8 mouse cellular contexts compared by ENCODE assay signal in genomic region chr2:18693491-18693870, GRCm38 (mm10). TPM values are rescaled to one million over a fixed set of nuclear protein-coding genes. Genes with fewer than 3 reads are reported as not detected.
DNase-seq lines count a peak whose midpoint lies in the region; ATAC-seq lines count a peak whose summit lies in the region.

No protein-coding gene starts in this region.

- 0% methylated on average over 5 of the region's 5 CpGs for WGBS in kidney, embryonic 14.5 days
- under 1% methylated on average over 5 of the region's 5 CpGs for WGBS in embryonic facial prominence, embryonic 11.5 days
- under 1% methylated on average over 5 of the region's 5 CpGs for WGBS in hindbrain, embryonic 15.5 days
- 2% methylated on average over 5 of the region's 5 CpGs for WGBS in midbrain, embryonic 13.5 days

- H3K27ac ChIP-seq in kidney, embryonic 14.5 days (ENCODE audit: low read depth, low read length): no peak overlapping the region
- no peak overlapping the region for H3K27ac ChIP-seq in embryonic facial prominence, embryonic 11.5 days (replicated peaks; ENCODE audit: low read depth, low read length)
- H3K27ac ChIP-seq in hindbrain, embryonic 15.5 days (replicated peaks): no peak overlapping the region
- H3K27ac ChIP-seq in midbrain, embryonic 13.5 days: no peak overlapping the region

- no peak for DNase-seq in kidney, adult 11 months
- no peak for DNase-seq in embryonic facial prominence, embryonic 11.5 days (ENCODE audit: low spot score)
- DNase-seq in retina, embryonic 14.5 days (ENCODE audit: low spot score): no peak
- DNase-seq in cerebellum, adult 9-10 months: no peak

- no peaks in the 10 kb centered on the region for H3K36me3 ChIP-seq in kidney, embryonic 14.5 days (ENCODE audit: control insufficient read depth, insufficient read depth, low read length)
- no peaks in the 10 kb centered on the region for H3K36me3 ChIP-seq in embryonic facial prominence, embryonic 11.5 days (replicated peaks; ENCODE audit: control insufficient read depth, insufficient read depth, low read depth, low read length)
- H3K36me3 ChIP-seq in hindbrain, embryonic 15.5 days: no peaks in the 10 kb centered on the region
- H3K36me3 ChIP-seq in midbrain, embryonic 13.5 days: no peaks in the 10 kb centered on the region

- ATAC-seq in kidney, embryonic 14.5 days (ENCODE audit: low FRiP score, low TSS enrichment): no peak
- no peak for ATAC-seq in embryonic facial prominence, embryonic 11.5 days (replicated peaks; ENCODE audit: insufficient number of reproducible peaks, low FRiP score, low TSS enrichment, low read depth)
- no peak for ATAC-seq in hindbrain, embryonic 15.5 days (ENCODE audit: low FRiP score, low read depth)
- no peak for ATAC-seq in midbrain, embryonic 13.5 days
- ATAC-seq in inflammation-experienced regulatory T-cells, adult 6 months: no peak

- H3K9me3 ChIP-seq in kidney, embryonic 14.5 days (ENCODE audit: control insufficient read depth, low read length): no peaks in the 10 kb centered on the region
- no peaks in the 10 kb centered on the region for H3K9me3 ChIP-seq in embryonic facial prominence, embryonic 11.5 days (replicated peaks; ENCODE audit: control insufficient read depth, low read length)
- H3K9me3 ChIP-seq in hindbrain, embryonic 15.5 days: no peaks in the 10 kb centered on the region
- no peaks in the 10 kb centered on the region for H3K9me3 ChIP-seq in midbrain, embryonic 13.5 days

- H3K4me1 ChIP-seq in kidney, embryonic 14.5 days (ENCODE audit: control insufficient read depth, insufficient read depth, low read length): peaks cover 10% of the 10 kb centered on the region
- peaks cover 2% of the 10 kb centered on the region; the same call in 1 of the 2 replicates for H3K4me1 ChIP-seq in embryonic facial prominence, embryonic 11.5 days (ENCODE audit: control insufficient read depth, insufficient read depth, low read length)
- peaks cover 31% of the 10 kb centered on the region for H3K4me1 ChIP-seq in hindbrain, embryonic 15.5 days (replicated peaks)
- H3K4me1 ChIP-seq in midbrain, embryonic 13.5 days (replicated peaks): peaks cover 38% of the 10 kb centered on the region

- peak overlapping the region; percentile 70 for H3K4me3 ChIP-seq in kidney, embryonic 14.5 days (ENCODE audit: low read length)
- H3K4me3 ChIP-seq in embryonic facial prominence, embryonic 11.5 days (ENCODE audit: low read depth, low read length): peak overlapping the region; percentile 61
- peak overlapping the region; percentile 39 for H3K4me3 ChIP-seq in hindbrain, embryonic 15.5 days
- H3K4me3 ChIP-seq in midbrain, embryonic 13.5 days (replicated peaks): peak overlapping the region; percentile 57

- no peak overlapping the region for H3K9ac ChIP-seq in kidney, embryonic 14.5 days (ENCODE audit: low read depth, low read length)
- no peak overlapping the region for H3K9ac ChIP-seq in embryonic facial prominence, embryonic 11.5 days (replicated peaks; ENCODE audit: low read length)
- no peak overlapping the region for H3K9ac ChIP-seq in hindbrain, embryonic 15.5 days
- H3K9ac ChIP-seq in midbrain, embryonic 13.5 days (replicated peaks): no peak overlapping the region

- peak overlapping the region; percentile 99 for H3K4me2 ChIP-seq in kidney, embryonic 14.5 days (replicated peaks; ENCODE audit: low read depth, low read length)
- peak overlapping the region; percentile 98 for H3K4me2 ChIP-seq in embryonic facial prominence, embryonic 11.5 days (ENCODE audit: low read depth, low read length)
- H3K4me2 ChIP-seq in hindbrain, embryonic 15.5 days: peak overlapping the region; percentile 76
- H3K4me2 ChIP-seq in midbrain, embryonic 13.5 days (replicated peaks): peak overlapping the region; percentile 83

- H3K27me3 ChIP-seq in kidney, embryonic 14.5 days (ENCODE audit: control insufficient read depth, insufficient read depth, low read length): peaks cover 81% of the 10 kb centered on the region
- peaks cover 35% of the 10 kb centered on the region for H3K27me3 ChIP-seq in embryonic facial prominence, embryonic 11.5 days (ENCODE audit: control insufficient read depth, insufficient read depth, low read length)
- peaks cover 50% of the 10 kb centered on the region for H3K27me3 ChIP-seq in hindbrain, embryonic 15.5 days
- peaks cover 79% of the 10 kb centered on the region for H3K27me3 ChIP-seq in midbrain, embryonic 13.5 days

RNA-seq across cellular contexts. Expression of gene Spag6, which starts 0.4 kb away (rescaled TPM):
- 0.07 and 0.09 TPM in 2 replicates for polyA plus RNA-seq in kidney, embryonic 14.5 days (2014; fragmentation: Nextera tagmentation; extraction: Ambion mirVana)
- 0.11 and 0.38 TPM in 2 replicates for polyA plus RNA-seq in embryonic facial prominence, embryonic 11.5 days (2014; fragmentation: Nextera tagmentation; extraction: Ambion mirVana)
- 0.06 and 0.21 TPM in 2 replicates for polyA plus RNA-seq in hindbrain, embryonic 15.5 days (2015; fragmentation: Nextera tagmentation; extraction: Ambion mirVana)
- 0.24 and 0.28 TPM in 2 replicates for polyA plus RNA-seq in midbrain, embryonic 13.5 days (2015; fragmentation: Nextera tagmentation; extraction: Ambion mirVana)
- polyA plus RNA-seq in inflammation-experienced regulatory T-cells, adult 6 months (2017; shearing (Covaris generic)): not detected

RNA-seq across cellular contexts. Expression of gene Bmi1, which starts 16.7 kb away (rescaled TPM):
- polyA plus RNA-seq in kidney, embryonic 14.5 days (2014; fragmentation: Nextera tagmentation; extraction: Ambion mirVana): 34.7 and 44.1 TPM in 2 replicates
- 43.8 and 49.9 TPM in 2 replicates for polyA plus RNA-seq in embryonic facial prominence, embryonic 11.5 days (2014; fragmentation: Nextera tagmentation; extraction: Ambion mirVana)
- polyA plus RNA-seq in hindbrain, embryonic 15.5 days (2015; fragmentation: Nextera tagmentation; extraction: Ambion mirVana): 17.8 and 21.1 TPM in 2 replicates
- polyA plus RNA-seq in midbrain, embryonic 13.5 days (2015; fragmentation: Nextera tagmentation; extraction: Ambion mirVana): 33.9 and 34.2 TPM in 2 replicates
- polyA plus RNA-seq in inflammation-experienced regulatory T-cells, adult 6 months (2017; shearing (Covaris generic)): 10 to 100 TPM; 10.3 to 18.0 (median 13.0) TPM

RNA-seq across cellular contexts. Expression of gene Commd3, which starts 21.3 kb away (rescaled TPM):
- 215 and 264 TPM in 2 replicates for polyA plus RNA-seq in kidney, embryonic 14.5 days (2014; fragmentation: Nextera tagmentation; extraction: Ambion mirVana)
- 182 and 184 TPM in 2 replicates for polyA plus RNA-seq in embryonic facial prominence, embryonic 11.5 days (2014; fragmentation: Nextera tagmentation; extraction: Ambion mirVana)
- polyA plus RNA-seq in hindbrain, embryonic 15.5 days (2015; fragmentation: Nextera tagmentation; extraction: Ambion mirVana): 174 and 175 TPM in 2 replicates
- polyA plus RNA-seq in midbrain, embryonic 13.5 days (2015; fragmentation: Nextera tagmentation; extraction: Ambion mirVana): 189 and 191 TPM in 2 replicates
- polyA plus RNA-seq in inflammation-experienced regulatory T-cells, adult 6 months (2017; shearing (Covaris generic)): 100 to 1,000 TPM; 214 to 252 (median 247) TPM
